Mouse (Mus musculus): Measurements from ENCODE around the gene Ccdc84. TPM values are rescaled to one million over a fixed set of nuclear protein-coding genes. Genes with fewer than 3 reads are reported as not detected.

The Ccdc84 gene
- total and polyA plus RNA-seq, 3 experiments, result 18.0 to 18.7 TPM; not detected in 1

- Histone ChIP-seq H3K36me3 (ENCODE audit: control insufficient read depth in 1 of 2, insufficient read depth in 2 of 2, low read length in 2 of 2) (peaks cover 13 to 39% of the 10 kb centered on the region in 2 experiments), H3K27ac (ENCODE audit: control insufficient read depth, low read depth, low read length) (peak within 1 kb of the TSS; percentile 97), H3K4me1 (ENCODE audit: control insufficient read depth in 1 of 2, insufficient read depth in 2 of 2, low read length in 2 of 2) (peaks cover 0 to 29% of the 10 kb centered on the region in 2 experiments; a peak in 2 of 4 replicates), H3K4me3 (ENCODE audit: control insufficient read depth in 1 of 2, insufficient read depth in 1 of 2, low read depth in 2 of 2, low read length in 2 of 2) (peak within 1 kb of the TSS; percentile 90 to 92), H3K9me3 (replicated peaks; ENCODE audit: insufficient read depth, low read length) (no peaks in the 10 kb centered on the region), H3K79me2 (ENCODE audit: control insufficient read depth, insufficient read depth, low read length, poor library complexity) (peaks cover 29% of the 10 kb centered on the region), H3K27me3 (ENCODE audit: control insufficient read depth in 1 of 2, insufficient read depth in 2 of 2, low read length in 2 of 2) (no peaks in the 10 kb centered on the region), H3K9ac (ENCODE audit: control insufficient read depth, low read depth, low read length, poor library complexity, severe bottlenecking) (peak within 1 kb of the TSS; percentile 95)
- peak; percentile 95 for DNase-seq (ENCODE audit: low read depth, low spot score)
- TF ChIP-seq POLR2A (IDR thresholded peaks at IDR 0.05; ENCODE audit: control insufficient read depth in 1 of 2, insufficient read depth in 1 of 2, low read depth in 1 of 2, low read length in 2 of 2, poor library complexity in 1 of 2) (peak; percentile 74 to 86), KAT2A (conservative IDR thresholded peaks at IDR 0.05; ENCODE audit: low read depth, low read length) (peak; percentile 85), USF1 (IDR thresholded peaks at IDR 0.05; ENCODE audit: low read depth, low read length) (no peak), NRF1 (IDR thresholded peaks at IDR 0.05; ENCODE audit: insufficient read depth, low read depth, low read length, poor library complexity, severe bottlenecking) (peak; percentile 80), HCFC1 (IDR thresholded peaks at IDR 0.05; ENCODE audit: low read depth, low read length) (peak; percentile 90), MAZ (IDR thresholded peaks at IDR 0.05; ENCODE audit: low read depth, low read length) (peak; percentile 43; the same call in 1 of the 2 replicates), CHD1 (IDR thresholded peaks at IDR 0.05; ENCODE audit: low read depth, low read length) (no peak), MXI1 (IDR thresholded peaks at IDR 0.05; ENCODE audit: low read depth, low read length) (peak; percentile 54), ZKSCAN1 (IDR thresholded peaks at IDR 0.05; ENCODE audit: low read depth, low read length) (no peak), TCF12 (IDR thresholded peaks at IDR 0.05; ENCODE audit: low read depth, low read length) (peak; percentile 53; the same call in 1 of the 2 replicates), ETS1 (IDR thresholded peaks at IDR 0.05; ENCODE audit: low read depth, low read length) (0 out of 2 replicates have a peak, but pooled peaks have one; percentile 33), ELF1 (IDR thresholded peaks at IDR 0.05; ENCODE audit: low read depth, low read length) (peak; percentile 77), SMC3 (IDR thresholded peaks at IDR 0.05; ENCODE audit: low read depth, low read length) (no peak), POLR2AphosphoS2 (IDR thresholded peaks at IDR 0.05; ENCODE audit: low read length) (no peak; the same call in none of the 2 replicates), ZMIZ1 (IDR thresholded peaks at IDR 0.05; ENCODE audit: low read depth, low read length) (peak; percentile 53), TAL1 (IDR thresholded peaks at IDR 0.05; ENCODE audit: low read length) (no peak), POLR2AphosphoS5 (IDR thresholded peaks at IDR 0.05; ENCODE audit: borderline replicate concordance, low read depth, low read length) (0 out of 2 replicates have a peak, but pooled peaks have one; percentile 28), NELFE (IDR thresholded peaks at IDR 0.05; ENCODE audit: low read depth, low read length) (peak; percentile 76), CHD2 (IDR thresholded peaks at IDR 0.05; ENCODE audit: low read length) (peak; percentile 52), TBP (IDR thresholded peaks at IDR 0.05; ENCODE audit: low read depth, low read length) (peak; percentile 88), SIN3A (IDR thresholded peaks at IDR 0.05; ENCODE audit: low read length) (peak; percentile 32; the same call in 1 of the 2 replicates), EP300 (IDR thresholded peaks at IDR 0.05; ENCODE audit: low read depth in 1 of 2, low read length in 2 of 2) (0 out of 4 replicates have a peak, but pooled peaks of 1 of the 2 experiments have one; percentile 2), MYC (IDR thresholded peaks at IDR 0.05; ENCODE audit: low read depth, low read length) (no peak; the same call in 1 of the 2 replicates), MAX (IDR thresholded peaks at IDR 0.05; ENCODE audit: low read length) (peak; percentile 73), JUND (IDR thresholded peaks at IDR 0.05; ENCODE audit: low read depth, low read length) (no peak)
Measured at GRCm38 (mm10) chr9:44406906-44407751, 11.2 kb downstream of the Ccdc84 start, which contains the start of the genes Rps25 and Trappc4. Gene Rps25 (plus strand): TSS chr9:44407139. Gene Trappc4 (minus strand): TSS chr9:44407600.
